Comparison of ENCODE assay signal across 1 mouse cellular context in genomic region chr4:134534124-134534886, GRCm38 (mm10).
TF ChIP-seq lines count a peak whose summit lies in the region.

No protein-coding gene starts in this region.

TF ChIP-seq in MEL, 35 proteins besides CTCF, POLR2A, EP300 and RAD21 (continued from another document):
- TF ChIP-seq MAX (IDR thresholded peaks at IDR 0.05; ENCODE audit: low read length) (peak; percentile 69), TCF12 (IDR thresholded peaks at IDR 0.05; ENCODE audit: low read depth, low read length) (peak; percentile 26; the same call in 1 of the 2 replicates), ZC3H11A (IDR thresholded peaks at IDR 0.05; ENCODE audit: low read depth, low read length) (no peak)
